Mouse (Mus musculus): ENCODE measurements at regions not wholly inside any gene's neighbourhood (a gene's known extent, or its start where the extent isn't known, plus 50 kb on each side); places are given as distances from the start of the nearest gene placed in this dataset.

DNA sequence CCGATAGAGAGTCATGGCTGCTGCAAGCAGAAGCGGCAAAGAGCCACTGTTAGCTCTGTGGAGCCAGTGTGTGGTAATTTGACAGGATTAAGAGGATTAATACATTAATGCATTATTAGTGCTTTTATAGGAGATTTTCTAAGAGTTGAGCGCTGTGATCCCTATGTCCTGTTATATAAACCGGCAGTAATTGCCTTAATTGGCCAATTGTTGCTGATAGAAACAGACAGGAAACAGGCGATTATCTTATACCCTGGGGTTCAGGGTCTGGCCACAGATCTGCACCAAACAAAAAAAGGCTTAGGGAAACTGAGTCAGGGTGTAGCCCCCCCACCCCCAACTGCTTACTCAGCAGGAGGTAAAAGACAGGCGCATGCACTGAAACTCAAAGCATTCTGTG lies 436.7 kb downstream of the Cdk5rap2 start:
- no peak for DNase-seq (ENCODE audit: low spot score)

- no peak for DNase-seq (ENCODE audit: low spot score)
Observed at GRCm38 (mm10) chr4:69971721-69972120, 438.5 kb downstream of the Cdk5rap2 start.

- no peak for DNase-seq (ENCODE audit: low spot score)
Observed at GRCm38 (mm10) chr4:69968424-69968823, 441.8 kb downstream of the Cdk5rap2 start.

Measured in urinary bladder, postnatal 14 days (tissue).